Mouse (Mus musculus) heart, postnatal 25 days (tissue): ENCODE data around the gene Rpp25l. TPM values are rescaled to one million over a fixed set of nuclear protein-coding genes. Genes with fewer than 3 reads are reported as not detected.
A peak's percentile ranks its signal among the peaks of the same experiment; 100 is the strongest.
"Not testable (repeated sequence)": the region's sequence is repeated elsewhere in the genome, so short reads cannot be mapped to it uniquely, and the experiment has no call there.

Experiments used
- DNase-seq: peaks from one replicate; pipeline ENCODE4 v3.0.0; 2022; ENCODE audit warnings: low spot score
- intact Hi-C: fragments of 180-260 bp; cut with DNase I; formaldehyde crosslinking; loops from one replicate; pipeline ENCODE4 v1.15.1; 2025
- total RNA-seq, 2 experiments: library from RNA; stranded (reverse); gene quantifications; 2 replicates each; pipeline ENCODE4 v1.2.3; 2021

Rpp25l gene
- total RNA-seq, 2 experiments from 2014 or later = 30.5 to 32.0 TPM

GRCm38 (mm10) chr4:41739260-41739659 lies 25.9 kb upstream of the Rpp25l start:
- no peak for DNase-seq
- intact Hi-C loops = no loop called here

- intact Hi-C loops = no loop called here
- no peak for DNase-seq
Measured at GRCm38 (mm10) chr4:41738256-41738603, 24.9 kb upstream of the Rpp25l start.

DNA sequence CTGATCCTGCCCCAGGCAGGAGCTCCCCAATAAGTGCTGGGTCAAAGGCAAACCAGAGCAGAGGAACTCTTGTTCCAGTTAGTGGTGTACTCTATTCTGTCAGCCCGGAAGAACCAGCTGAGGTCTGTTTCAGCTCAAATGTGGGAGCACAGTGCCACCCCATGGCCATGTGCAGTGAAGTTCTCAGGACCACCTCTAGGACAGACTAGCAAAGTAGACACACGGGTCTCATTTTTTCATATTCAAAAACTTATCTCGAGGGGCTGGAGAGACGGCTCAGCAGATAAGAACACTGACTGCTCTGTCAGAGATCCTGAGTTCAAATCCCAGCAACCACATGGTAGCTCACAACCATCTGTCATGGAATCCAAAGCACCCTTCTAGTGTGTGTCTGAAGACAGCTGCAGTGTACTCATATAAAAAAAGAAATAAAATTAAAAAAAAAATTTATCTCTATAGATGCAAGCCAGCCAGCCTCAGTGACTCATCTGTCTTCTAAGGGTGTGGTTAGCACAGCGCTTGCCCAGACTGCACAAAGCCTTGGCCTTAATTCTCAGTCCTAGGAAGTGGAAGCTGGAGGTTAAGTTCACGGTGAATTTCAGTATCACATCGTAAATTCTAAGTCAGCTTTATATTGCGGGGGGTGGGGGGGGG lies 24.4 kb upstream of the Rpp25l start:
- peak; percentile 46 for DNase-seq
- intact Hi-C loops = loop anchor here (2.0 kb wide), 1 partner anchor 21 kb away; no protein-coding TSS in a partner anchor

- DNase-seq = no peak
- intact Hi-C loops = no loop called here
Measured at GRCm38 (mm10) chr4:41731052-41731765, 17.9 kb upstream of the Rpp25l start, which contains the start of gene Arid3c. Arid3c (minus strand) TSS chr4:41731142.

GRCm38 (mm10) chr4:41726826-41727621 lies 13.7 kb upstream of the Rpp25l start:
- DNase-seq = no peak
- intact Hi-C loops = no loop called here

- intact Hi-C loops = no loop called here
- peak; percentile 82 for DNase-seq
Measured at GRCm38 (mm10) chr4:41722918-41723351, 9.6 kb upstream of the Rpp25l start, which contains the start of gene Dctn3. Dctn3 (minus strand) TSS chr4:41723170.

GRCm38 (mm10) chr4:41716834-41717233 lies 3.5 kb upstream of the Rpp25l start:
- intact Hi-C loops = loop anchor here (2.0 kb wide), 1 partner anchor 20 kb away; no protein-coding TSS in a partner anchor
- no peak for DNase-seq

- DNase-seq = no peak
- intact Hi-C loops = no loop called here
Measured at GRCm38 (mm10) chr4:41715596-41715995, 2.3 kb upstream of the Rpp25l start.

- intact Hi-C loops = no loop called here
- no peak for DNase-seq
Measured at GRCm38 (mm10) chr4:41715082-41715481, 1.7 kb upstream of the Rpp25l start.

DNA sequence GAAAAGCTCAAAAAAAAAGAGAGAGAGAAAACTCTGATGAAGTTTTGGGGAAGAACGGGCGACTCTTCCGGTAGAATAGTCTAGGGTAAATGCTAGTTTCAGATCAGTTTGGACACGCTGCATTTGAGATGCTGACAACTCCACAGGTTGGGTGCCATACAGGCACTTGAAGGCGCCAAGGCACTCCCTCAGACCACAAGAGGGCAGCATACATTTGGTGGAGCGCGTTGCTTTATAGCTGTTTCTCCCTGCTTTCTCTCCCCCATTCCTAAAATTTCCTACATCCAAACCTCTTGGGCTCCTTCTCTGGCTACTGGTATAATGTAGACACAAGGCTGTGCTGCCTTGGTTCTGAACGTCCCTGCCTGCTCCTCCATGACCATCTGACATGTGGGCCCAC lies 942 bp upstream of the Rpp25l start:
- DNase-seq = no peak
- intact Hi-C loops = no loop called here

- intact Hi-C loops = no loop called here
- DNase-seq = no peak
Measured at GRCm38 (mm10) chr4:41712421-41713196, 725 bp downstream of the Rpp25l start.

DNA sequence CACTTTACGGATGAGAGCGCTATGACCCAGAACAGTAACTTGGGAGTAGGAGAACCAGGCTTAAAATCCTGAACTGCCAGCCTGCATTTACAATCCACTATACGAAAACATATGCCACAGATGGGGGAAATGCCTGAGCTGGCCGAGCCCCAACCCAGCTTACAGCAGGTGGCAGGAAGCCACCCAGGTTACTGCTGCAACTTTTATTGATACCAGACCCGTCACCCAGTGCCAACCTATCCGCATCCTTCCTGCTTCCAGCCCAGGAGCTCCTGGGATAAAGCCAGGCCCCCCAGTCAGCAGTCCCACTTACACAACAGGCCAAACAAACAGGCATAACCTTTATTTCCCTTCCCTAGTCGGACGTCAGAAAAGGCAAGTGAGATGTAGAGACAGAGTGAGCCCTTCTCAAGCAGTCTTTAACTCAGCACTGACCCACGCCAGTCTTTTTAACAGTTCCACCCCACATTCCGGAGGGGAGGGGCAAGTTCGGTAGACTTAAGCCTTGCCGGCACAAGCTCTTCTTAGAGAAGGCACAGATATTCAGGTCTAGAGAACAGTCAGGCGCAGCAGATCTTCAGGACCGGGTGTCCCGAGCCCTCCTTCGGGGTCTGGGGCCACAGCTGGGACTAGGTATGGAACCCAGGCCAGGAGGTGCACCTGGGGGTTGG lies 1.5 kb downstream of the Rpp25l start:
- no peak for DNase-seq
- intact Hi-C loops = no loop called here

DNA sequence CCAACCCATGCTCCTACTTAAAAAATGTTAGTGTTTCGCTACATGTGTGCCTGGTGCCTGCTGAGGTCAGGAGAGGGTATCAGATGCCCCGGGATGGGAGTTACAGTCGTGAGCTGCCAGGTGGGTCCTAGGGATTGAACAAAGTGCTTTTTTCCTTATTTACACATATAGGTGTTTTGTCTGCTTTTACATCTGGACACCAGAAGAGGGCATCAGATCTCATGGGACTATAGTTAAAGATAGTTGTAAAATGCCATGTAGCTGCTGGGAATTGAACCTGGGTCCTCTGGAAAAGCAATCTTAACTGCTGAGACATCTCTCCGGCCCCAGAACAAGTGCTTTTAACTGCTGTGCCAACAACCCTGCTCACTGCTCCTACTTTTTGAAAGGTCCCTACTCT lies 3.1 kb downstream of the Rpp25l start:
- intact Hi-C loops = no loop called here
- DNase-seq = no peak

DNA sequence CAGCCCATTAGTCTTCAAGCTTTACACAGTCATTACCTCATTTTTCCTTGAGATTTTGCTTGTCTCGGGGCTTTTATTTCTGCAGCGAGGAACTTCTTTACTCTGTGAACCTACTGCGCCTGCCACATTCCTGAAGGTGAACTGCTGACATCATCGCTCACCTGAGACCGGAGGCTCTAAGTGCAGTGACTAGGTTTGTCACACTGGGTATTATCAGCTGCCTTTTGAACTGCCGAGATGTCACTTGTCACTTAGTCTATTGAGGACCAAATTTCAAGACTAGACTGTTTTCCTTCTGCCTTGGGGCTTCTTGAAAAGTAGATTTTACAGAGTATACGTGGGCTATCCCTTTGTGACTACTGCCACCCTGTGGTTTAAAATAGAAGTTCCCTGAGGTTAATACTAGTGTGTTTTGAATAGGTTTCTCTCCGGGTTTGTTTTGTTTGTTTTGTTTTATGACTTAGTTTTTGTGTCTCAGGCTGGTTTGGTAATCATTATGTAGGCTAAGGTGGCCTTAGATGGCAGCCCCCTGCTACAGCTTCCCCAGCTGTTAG lies 5.1 kb downstream of the Rpp25l start:
- intact Hi-C loops = loop anchor here (2.0 to 5.0 kb wide), 2 partner anchors 156 to 239 kb away; no protein-coding TSS in a partner anchor
- DNase-seq = no peak

DNA sequence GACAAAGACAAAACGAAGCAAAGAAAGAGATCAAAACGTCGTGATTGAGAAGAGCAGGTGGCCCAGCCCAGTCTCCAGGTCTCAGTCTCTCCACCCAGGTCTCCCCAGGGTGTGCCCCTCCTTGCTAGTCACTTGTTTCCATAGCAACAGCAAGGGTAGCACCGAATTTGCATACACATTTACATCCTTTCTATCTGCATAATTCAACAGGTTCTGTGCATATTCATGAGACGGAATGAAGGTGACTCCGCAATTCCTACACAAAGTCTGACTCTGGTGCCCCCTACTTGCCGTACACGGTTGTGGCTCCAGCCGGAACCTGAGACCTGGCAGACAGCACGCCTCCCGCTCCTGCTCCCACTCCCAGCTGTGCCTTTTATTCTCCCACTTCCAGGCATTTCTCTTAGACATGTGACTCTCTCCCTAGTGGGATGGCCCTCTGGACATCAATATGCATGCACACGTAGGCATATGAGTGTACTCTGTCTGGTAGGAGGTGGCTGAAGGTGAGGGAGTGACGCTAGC lies 6.3 kb downstream of the Rpp25l start:
- no peak for DNase-seq
- intact Hi-C loops = loop anchor here (2.0 to 5.0 kb wide), 3 partner anchors 52 to 155 kb away; no protein-coding TSS in a partner anchor

DNA sequence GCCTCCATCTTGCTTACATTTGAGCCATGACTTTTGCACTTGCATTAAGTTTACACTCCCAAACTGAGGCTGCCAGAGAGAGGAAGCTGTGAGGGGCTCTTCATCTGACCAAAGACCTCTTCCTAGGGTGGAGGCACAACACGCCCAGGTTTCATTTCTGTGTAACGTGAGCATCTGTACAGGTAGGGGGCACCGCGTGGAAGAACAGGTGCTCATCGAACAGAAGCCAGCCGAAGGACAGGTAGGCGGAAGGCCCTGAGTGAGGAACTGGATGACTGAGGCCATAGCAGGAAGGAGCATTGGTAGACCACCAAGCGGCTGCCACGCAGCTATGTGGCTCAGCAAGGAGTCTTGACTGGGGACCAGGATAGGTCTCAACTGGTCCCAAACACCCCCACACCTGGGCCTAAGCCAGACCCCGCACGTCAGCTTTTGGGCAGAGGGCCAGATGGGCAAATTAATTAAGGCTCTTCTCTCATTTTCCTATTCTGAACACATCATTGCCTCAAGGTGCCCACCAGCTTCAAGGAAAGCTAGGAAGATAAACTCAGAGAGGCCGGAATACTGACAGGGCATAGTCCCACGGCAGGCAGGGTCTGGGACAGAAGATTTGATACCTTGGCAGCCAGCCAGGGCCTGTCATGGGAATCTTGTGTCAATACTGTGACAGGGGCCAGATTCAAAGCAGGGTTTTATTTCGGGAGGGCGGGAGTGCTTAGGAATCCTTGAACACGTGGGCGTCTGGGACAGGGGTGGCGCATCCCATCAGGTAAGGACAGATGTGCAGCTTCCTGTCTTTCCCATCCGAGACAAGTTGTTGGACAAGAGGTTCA lies 7.2 kb downstream of the Rpp25l start:
- DNase-seq = no peak
- intact Hi-C loops = loop anchor here (2.0 to 5.0 kb wide), 3 partner anchors 51 to 154 kb away; no protein-coding TSS in a partner anchor

DNA sequence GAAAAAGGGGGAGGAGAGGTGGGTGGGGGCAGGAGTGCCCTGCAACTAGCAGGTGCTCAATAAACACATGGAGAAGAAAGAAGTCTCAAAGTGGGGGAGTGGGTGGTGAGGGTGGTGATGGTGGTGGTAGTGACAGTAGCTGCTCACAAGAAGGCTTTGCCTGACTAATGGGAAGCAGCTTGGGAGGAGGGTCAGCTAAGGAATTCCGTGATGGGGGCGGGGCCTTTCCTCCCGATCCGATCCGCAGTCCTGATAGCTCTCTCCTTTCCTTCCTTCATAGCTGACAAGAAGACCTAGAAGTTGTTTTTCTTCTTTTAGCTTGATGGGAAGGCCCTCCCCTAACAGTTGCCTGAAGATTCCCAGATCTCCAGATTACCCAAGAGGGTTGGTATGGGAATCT lies 8.7 kb downstream of the Rpp25l start:
- intact Hi-C loops = loop anchor here (5.0 kb wide), 1 partner anchor 152 kb away; no protein-coding TSS in a partner anchor
- DNase-seq = no peak

DNA sequence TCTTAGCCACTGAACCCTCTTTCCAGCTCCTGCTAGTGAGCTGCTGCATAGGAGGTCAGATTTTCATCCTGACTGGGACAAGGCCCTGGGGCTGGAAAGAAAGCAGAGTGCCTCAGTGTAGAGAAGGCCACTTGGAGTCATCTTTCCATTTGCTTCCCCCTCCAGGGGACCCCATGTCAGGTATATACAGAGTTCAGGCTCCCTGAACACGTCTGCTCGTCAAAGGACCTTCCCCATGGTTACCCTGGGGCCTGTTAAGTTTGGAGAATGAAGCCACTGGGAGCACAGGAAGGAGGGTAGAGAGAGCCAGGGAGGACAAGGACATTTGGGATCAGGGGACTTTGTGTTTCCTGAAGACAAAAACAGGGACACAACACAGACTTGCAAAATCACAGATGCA lies 11.1 kb downstream of the Rpp25l start:
- DNase-seq, intact Hi-C loops: not testable (repeated sequence)
